9 mouse cellular contexts compared by ENCODE assay signal in the genomic region with DNA sequence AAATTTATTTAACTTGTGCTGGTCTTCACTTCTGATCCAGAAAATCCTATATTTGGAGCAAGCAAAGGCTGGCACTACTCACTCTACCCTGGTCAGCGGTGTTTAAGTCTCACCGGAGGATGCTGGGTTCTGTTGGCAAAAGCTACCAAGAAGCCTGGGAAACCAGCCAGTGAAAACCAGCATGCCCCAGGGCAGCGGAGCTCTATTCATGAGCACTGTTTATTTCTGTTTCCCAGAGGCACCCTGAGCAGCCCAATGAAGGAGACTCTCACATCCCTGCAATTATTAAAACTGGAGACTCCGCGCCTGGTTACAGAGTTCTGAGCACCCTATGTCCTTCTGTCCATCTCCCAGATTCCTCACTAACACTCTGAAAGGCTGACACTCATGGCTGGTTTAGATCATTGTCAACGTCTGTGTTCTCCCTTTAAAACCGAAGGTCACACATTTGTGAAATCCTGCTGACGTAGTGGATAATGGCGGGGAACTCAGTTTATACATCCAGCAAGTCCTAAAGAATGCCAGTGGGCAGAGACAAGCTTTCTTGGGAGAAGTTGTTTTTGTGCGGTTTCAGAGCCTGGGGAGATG. TPM values are rescaled to one million over a fixed set of nuclear protein-coding genes. Genes with fewer than 3 reads are reported as not detected.
A peak's percentile ranks its signal among the peaks of the same experiment; 100 is the strongest.
DNase-seq lines count a peak whose midpoint lies in the region; ATAC-seq lines count a peak whose summit lies in the region.
"Had no signal": no experiment of that assay in that cellular context is flagged by ENCODE, and none has a peak within 500 bp of the region (broad histone marks: within the 10 kb centered on the region; RNA-seq: fewer than 3 reads in every experiment).

No protein-coding gene starts in this region.

- H3K4me3 ChIP-seq in forebrain, embryonic 15.5 days, result 0 out of 2 replicates have a peak overlapping the region, but pooled peaks have one; percentile 9

- no peak overlapping the region for H3K9ac ChIP-seq in forebrain, embryonic 15.5 days (replicated peaks)

- H3K9me3 ChIP-seq in forebrain, embryonic 15.5 days, result no peaks in the 10 kb centered on the region

- H3K27ac ChIP-seq in forebrain, embryonic 15.5 days (replicated peaks), result peak overlapping the region; percentile 78

- no peaks in the 10 kb centered on the region for H3K36me3 ChIP-seq in forebrain, embryonic 15.5 days

- peak overlapping the region; percentile 34; the same call in 1 of the 2 replicates for H3K4me2 ChIP-seq in forebrain, embryonic 15.5 days (replicated peaks)

- no peaks in the 10 kb centered on the region for H3K27me3 ChIP-seq in forebrain, embryonic 15.5 days
- H3K27me3 ChIP-seq: CH12.LX had no signal

- DNase-seq in gastrocnemius, adult 18-20 months (ENCODE audit: low spot score), result peak; percentile 45
- DNase-seq in gastrocnemius, postnatal 25 days, result no peak
- peak; percentile 61 for DNase-seq in NIH3T3 (ENCODE audit: low read depth)
- peak; percentile 8 to 57 for DNase-seq in layer of hippocampus, adult 18-20 months (ENCODE audit: low spot score in 2 of 2)
- DNase-seq in right cerebral cortex, postnatal 36 days (ENCODE audit: low spot score in 2 of 2), result peak; percentile 18 to 21
- no peak for DNase-seq in urinary bladder, postnatal 4 days (ENCODE audit: low spot score in 2 of 2)

- H3K4me1 ChIP-seq in forebrain, embryonic 15.5 days, result peaks cover 9% of the 10 kb centered on the region

- ATAC-seq in forebrain, embryonic 15.5 days (replicated peaks), result peak; percentile 91
- ATAC-seq in activated CD4-positive, CD25-positive, alpha-beta regulatory T cell, adult 4 months, result no peak

- WGBS in forebrain, embryonic 15.5 days, result 30% methylated on average over 10 of the region's 10 CpGs

RNA-seq across cellular contexts. Expression of gene Ccn1, which starts 31.7 kb away (rescaled TPM):
- 100 to 1,000 TPM in 1 of 2 experiments, 10 to 100 TPM in 1; 45.3 to 211 TPM for total RNA-seq in gastrocnemius, adult 18-20 months (2021)
- total RNA-seq in gastrocnemius, postnatal 25 days (2021), result 10 to 100 TPM; 18.2 to 21.4 TPM
- polyA plus RNA-seq in forebrain, embryonic 15.5 days (2015; fragmentation: Nextera tagmentation; extraction: Ambion mirVana), result 27.2 and 30.1 TPM in 2 replicates
- 1 to 10 TPM; 5.2 to 5.3 TPM for total RNA-seq in layer of hippocampus, adult 18-20 months (2021)
- not detected for polyA plus RNA-seq in activated CD4-positive, CD25-positive, alpha-beta regulatory T cell, adult 4 months (2017; shearing (Covaris generic))
- total RNA-seq: CH12.LX had no signal

Comparison
In these comparisons a context has a peak if more than half of its experiments do, and no peak if none do; other contexts are left out.
1. DNase-seq: peak in gastrocnemius, adult 18-20 months (single experiment), NIH3T3 (single experiment), layer of hippocampus, adult 18-20 months (2 of 2) and right cerebral cortex, postnatal 36 days (2 of 2); none in gastrocnemius, postnatal 25 days (single experiment) and urinary bladder, postnatal 4 days (0 of 2).